Mouse (Mus musculus): ENCODE results near the gene Tcl1b1. TPM values are rescaled to one million over a fixed set of nuclear protein-coding genes. Genes with fewer than 3 reads are reported as not detected.

The Tcl1b1 gene
- polyA plus RNA-seq, 1 experiment from 2014 or later: not detected

Other genes starting within 250 kb of the Tcl1b1 start
- gene Syne3, start 149.9 kb upstream of the Tcl1b1 start, polyA plus RNA-seq (2015; fragmentation: Nextera tagmentation; extraction: Ambion mirVana): 0.38 and 0.60 TPM in 2 replicates
- gene Glrx5, start 127.0 kb upstream of the Tcl1b1 start, polyA plus RNA-seq (2015; fragmentation: Nextera tagmentation; extraction: Ambion mirVana): 168 and 179 TPM in 2 replicates
- gene Tcl1b2, start 13.7 kb upstream of the Tcl1b1 start, polyA plus RNA-seq (2015; fragmentation: Nextera tagmentation; extraction: Ambion mirVana): not detected in 2 replicates
- gene Tcl1b5, start 16.7 kb downstream of the Tcl1b1 start, polyA plus RNA-seq (2015; fragmentation: Nextera tagmentation; extraction: Ambion mirVana): not detected in 2 replicates
- gene Tcl1b3, start 31.4 kb downstream of the Tcl1b1 start, polyA plus RNA-seq (2015; fragmentation: Nextera tagmentation; extraction: Ambion mirVana): not detected in 2 replicates
- not detected in 2 replicates for gene Tcl1b4, start 42.3 kb downstream of the Tcl1b1 start, polyA plus RNA-seq (2015; fragmentation: Nextera tagmentation; extraction: Ambion mirVana)
- gene Tcl1, start 63.1 kb downstream of the Tcl1b1 start, polyA plus RNA-seq (2015; fragmentation: Nextera tagmentation; extraction: Ambion mirVana): not detected in 2 replicates
- gene Tunar, start 174.2 kb downstream of the Tcl1b1 start, polyA plus RNA-seq (2015; fragmentation: Nextera tagmentation; extraction: Ambion mirVana): 26.3 and 28.6 TPM in 2 replicates